Mouse (Mus musculus): Measurements from ENCODE around the gene Rcsd1. TPM values are rescaled to one million over a fixed set of nuclear protein-coding genes. Genes with fewer than 3 reads are reported as not detected.

The Rcsd1 gene
- polyA plus RNA-seq, 1 experiment from 2014 or later = 13.5 TPM

GRCm38 (mm10) chr1:165663277-165663676 lies 46.3 kb downstream of the Rcsd1 start:
- no peak overlapping the region for H3K4me3 ChIP-seq
- H3K9ac ChIP-seq = 0 out of 2 replicates have a peak overlapping the region, but pooled peaks have one; percentile 13
- H3K9me3 ChIP-seq = no peaks in the 10 kb centered on the region
- H3K36me3 ChIP-seq = no peaks in the 10 kb centered on the region
- H3K4me1 ChIP-seq (replicated peaks) = peaks cover 16% of the 10 kb centered on the region
- no peak for ATAC-seq (ENCODE audit: low FRiP score)
- WGBS = 73% methylated on average over 16 of the region's 16 CpGs
- H3K27me3 ChIP-seq = no peaks in the 10 kb centered on the region
- peak overlapping the region; percentile 55; the same call in 1 of the 2 replicates for H3K27ac ChIP-seq
- no peak overlapping the region for H3K4me2 ChIP-seq

- H3K4me3 ChIP-seq = no peak overlapping the region
- 0 out of 2 replicates have a peak overlapping the region, but pooled peaks have one; percentile 13 for H3K9ac ChIP-seq
- peaks cover 16% of the 10 kb centered on the region for H3K4me1 ChIP-seq (replicated peaks)
- no peaks in the 10 kb centered on the region for H3K36me3 ChIP-seq
- ATAC-seq (ENCODE audit: low FRiP score) = no peak
- 37% methylated on average over 15 of the region's 15 CpGs for WGBS
- H3K27ac ChIP-seq = peak overlapping the region; percentile 55; the same call in 1 of the 2 replicates
- no peaks in the 10 kb centered on the region for H3K9me3 ChIP-seq
- H3K27me3 ChIP-seq = no peaks in the 10 kb centered on the region
- no peak overlapping the region for H3K4me2 ChIP-seq
These were observed 46.9 kb downstream of the Rcsd1 start for GRCm38 (mm10) chr1:165662426-165663192.

- H3K9ac ChIP-seq = no peak overlapping the region
- no peak overlapping the region for H3K27ac ChIP-seq
- H3K27me3 ChIP-seq = no peaks in the 10 kb centered on the region
- H3K36me3 ChIP-seq = no peaks in the 10 kb centered on the region
- H3K4me3 ChIP-seq = no peak overlapping the region
- no peak for ATAC-seq (ENCODE audit: low FRiP score)
- WGBS = 85% methylated on average over 6 of the region's 6 CpGs
- H3K4me2 ChIP-seq = no peak overlapping the region
- peaks cover 16% of the 10 kb centered on the region for H3K4me1 ChIP-seq (replicated peaks)
- no peaks in the 10 kb centered on the region for H3K9me3 ChIP-seq
These were observed 47.8 kb downstream of the Rcsd1 start for GRCm38 (mm10) chr1:165661725-165662124.

GRCm38 (mm10) chr1:165661191-165661590 lies 48.4 kb downstream of the Rcsd1 start:
- 57% methylated on average over 3 of the region's 3 CpGs for WGBS
- Histone ChIP-seq H3K36me3 (no peaks in the 10 kb centered on the region), H3K4me3 (no peak overlapping the region), H3K27ac (no peak overlapping the region), H3K9ac (no peak overlapping the region), H3K4me2 (no peak overlapping the region), H3K27me3 (no peaks in the 10 kb centered on the region), H3K4me1 (replicated peaks) (peaks cover 16% of the 10 kb centered on the region), H3K9me3 (no peaks in the 10 kb centered on the region)
- ATAC-seq (ENCODE audit: low FRiP score) = peak; percentile 40; the same call in 1 of the 2 replicates

GRCm38 (mm10) chr1:165660774-165661173 lies 48.8 kb downstream of the Rcsd1 start:
- peaks cover 16% of the 10 kb centered on the region for H3K4me1 ChIP-seq (replicated peaks)
- H3K4me2 ChIP-seq = no peak overlapping the region
- H3K36me3 ChIP-seq = no peaks in the 10 kb centered on the region
- no peak overlapping the region for H3K4me3 ChIP-seq
- H3K9ac ChIP-seq = no peak overlapping the region
- no peak overlapping the region for H3K27ac ChIP-seq
- H3K9me3 ChIP-seq = no peaks in the 10 kb centered on the region
- 14% methylated on average over 4 of the region's 4 CpGs for WGBS
- H3K27me3 ChIP-seq = no peaks in the 10 kb centered on the region
- ATAC-seq (ENCODE audit: low FRiP score) = peak; percentile 40; the same call in 1 of the 2 replicates

- H3K4me3 ChIP-seq = no peak overlapping the region
- no peaks in the 10 kb centered on the region for H3K27me3 ChIP-seq
- WGBS = 36% methylated on average over 5 of the region's 5 CpGs
- H3K9me3 ChIP-seq = no peaks in the 10 kb centered on the region
- H3K4me1 ChIP-seq (replicated peaks) = peaks cover 13% of the 10 kb centered on the region
- ATAC-seq (ENCODE audit: low FRiP score) = no peak
- H3K9ac ChIP-seq = no peak overlapping the region
- H3K36me3 ChIP-seq = no peaks in the 10 kb centered on the region
- H3K4me2 ChIP-seq = no peak overlapping the region
- H3K27ac ChIP-seq = no peak overlapping the region
These were observed 51.0 kb downstream of the Rcsd1 start for GRCm38 (mm10) chr1:165658602-165659001.

- 0 out of 2 replicates have a peak, but pooled peaks cover 3% of the 10 kb centered on the region for H3K4me1 ChIP-seq (replicated peaks)
- no peak overlapping the region for H3K4me2 ChIP-seq
- no peaks in the 10 kb centered on the region for H3K27me3 ChIP-seq
- no peak overlapping the region for H3K27ac ChIP-seq
- H3K9ac ChIP-seq = no peak overlapping the region
- WGBS = 89% methylated on average over 14 of the region's 14 CpGs
- H3K9me3 ChIP-seq = no peaks in the 10 kb centered on the region
- no peaks in the 10 kb centered on the region for H3K36me3 ChIP-seq
- no peak for ATAC-seq (ENCODE audit: low FRiP score)
- H3K4me3 ChIP-seq = no peak overlapping the region
These were observed 54.1 kb downstream of the Rcsd1 start for GRCm38 (mm10) chr1:165655482-165655881.

GRCm38 (mm10) chr1:165655022-165655421 lies 54.5 kb downstream of the Rcsd1 start:
- Histone ChIP-seq H3K9ac (no peak overlapping the region), H3K4me3 (no peak overlapping the region), H3K9me3 (no peaks in the 10 kb centered on the region), H3K27ac (no peak overlapping the region), H3K36me3 (no peaks in the 10 kb centered on the region), H3K27me3 (no peaks in the 10 kb centered on the region), H3K4me2 (no peak overlapping the region), H3K4me1 (replicated peaks) (0 out of 2 replicates have a peak, but pooled peaks cover 3% of the 10 kb centered on the region)
- WGBS = 66% methylated on average over 6 of the region's 6 CpGs
- no peak for ATAC-seq (ENCODE audit: low FRiP score)

GRCm38 (mm10) chr1:165653126-165653885 lies 56.3 kb downstream of the Rcsd1 start:
- no peaks in the 10 kb centered on the region for H3K36me3 ChIP-seq
- H3K9ac ChIP-seq = no peak overlapping the region
- no peak for ATAC-seq (ENCODE audit: low FRiP score)
- no peak overlapping the region for H3K4me3 ChIP-seq
- no peaks in the 10 kb centered on the region for H3K9me3 ChIP-seq
- H3K27ac ChIP-seq = no peak overlapping the region
- 0 out of 2 replicates have a peak, but pooled peaks cover 3% of the 10 kb centered on the region for H3K4me1 ChIP-seq (replicated peaks)
- H3K27me3 ChIP-seq = no peaks in the 10 kb centered on the region
- no peak overlapping the region for H3K4me2 ChIP-seq
- WGBS = 88% methylated on average over 14 of the region's 14 CpGs

- Histone ChIP-seq H3K27ac (no peak overlapping the region), H3K9me3 (no peaks in the 10 kb centered on the region), H3K4me1 (replicated peaks) (0 out of 2 replicates have a peak, but pooled peaks cover 3% of the 10 kb centered on the region), H3K4me3 (no peak overlapping the region), H3K27me3 (no peaks in the 10 kb centered on the region), H3K9ac (no peak overlapping the region), H3K4me2 (no peak overlapping the region), H3K36me3 (no peaks in the 10 kb centered on the region)
- ATAC-seq (ENCODE audit: low FRiP score) = no peak
- 74% methylated on average over 2 of the region's 2 CpGs for WGBS
These were observed 57.0 kb downstream of the Rcsd1 start for GRCm38 (mm10) chr1:165652507-165652906.

- Histone ChIP-seq H3K4me2 (no peak overlapping the region), H3K27me3 (no peaks in the 10 kb centered on the region), H3K4me1 (replicated peaks) (0 out of 2 replicates have a peak, but pooled peaks cover 3% of the 10 kb centered on the region), H3K27ac (no peak overlapping the region), H3K4me3 (no peak overlapping the region), H3K9me3 (no peaks in the 10 kb centered on the region), H3K36me3 (no peaks in the 10 kb centered on the region), H3K9ac (no peak overlapping the region)
- 81% methylated on average over 5 of the region's 5 CpGs for WGBS
- ATAC-seq (ENCODE audit: low FRiP score) = no peak
These were observed 58.4 kb downstream of the Rcsd1 start for GRCm38 (mm10) chr1:165651158-165651557.

- Histone ChIP-seq H3K4me1 (replicated peaks) (no peaks in the 10 kb centered on the region), H3K4me2 (no peak overlapping the region), H3K27ac (no peak overlapping the region), H3K36me3 (no peaks in the 10 kb centered on the region), H3K4me3 (no peak overlapping the region), H3K9ac (no peak overlapping the region), H3K27me3 (no peaks in the 10 kb centered on the region), H3K9me3 (no peaks in the 10 kb centered on the region)
- whole genome bisulfite sequencing = 69% methylated on average over 4 of the region's 4 CpGs
- no peak for ATAC-seq (ENCODE audit: low FRiP score)
These were observed 64.5 kb downstream of the Rcsd1 start for GRCm38 (mm10) chr1:165645102-165645501.

Measured in hindbrain, embryonic 13.5 days (tissue).